Mouse (Mus musculus): Measurements from ENCODE around the gene Gjb5. TPM values are rescaled to one million over a fixed set of nuclear protein-coding genes. Genes with fewer than 3 reads are reported as not detected.

Gjb5 gene
- polyA plus RNA-seq (2014; fragmentation: Illumina TruSeq; extraction: RNeasy Lipid Tissue Mini Kit (QIAGEN cat#74804); ENCODE audit: low replicate concordance) = not detected

GRCm38 (mm10) chr4:127358018-127358417, at the start of gene Gjb5:
Gjb5 (minus strand) TSS chr4:127358181.

GRCm38 (mm10) chr4:127353951-127354438, 4.0 kb downstream of the Gjb5 start, which contains the start of gene Gjb4:
Gjb4 (minus strand) TSS chr4:127354081.

GRCm38 (mm10) chr4:127330181-127331100, 27.5 kb downstream of the Gjb5 start, which contains the start of gene Gjb3:
Gjb3 (minus strand) TSS chr4:127330844.

GRCm38 (mm10) chr4:127313861-127314260, 44.1 kb downstream of the Gjb5 start, which contains the start of gene Gja4:
Gja4 (minus strand) TSS chr4:127314039.

Other genes starting within 250 kb of the Gjb5 start
- 25.8 TPM for gene Tmem35b, start 234.5 kb downstream of the Gjb5 start, polyA plus RNA-seq (2014; fragmentation: Illumina TruSeq; extraction: RNeasy Lipid Tissue Mini Kit (QIAGEN cat#74804); ENCODE audit: low replicate concordance)
- not detected for gene Dlgap3, start 189.0 kb downstream of the Gjb5 start, polyA plus RNA-seq (2014; fragmentation: Illumina TruSeq; extraction: RNeasy Lipid Tissue Mini Kit (QIAGEN cat#74804); ENCODE audit: low replicate concordance)
- not detected for gene Smim12, start 114.4 kb downstream of the Gjb5 start, polyA plus RNA-seq (2014; fragmentation: Illumina TruSeq; extraction: RNeasy Lipid Tissue Mini Kit (QIAGEN cat#74804); ENCODE audit: low replicate concordance)
- not detected for gene Gja4, start 44.1 kb downstream of the Gjb5 start, polyA plus RNA-seq (2014; fragmentation: Illumina TruSeq; extraction: RNeasy Lipid Tissue Mini Kit (QIAGEN cat#74804); ENCODE audit: low replicate concordance)
- not detected for gene Gjb3, start 27.3 kb downstream of the Gjb5 start, polyA plus RNA-seq (2014; fragmentation: Illumina TruSeq; extraction: RNeasy Lipid Tissue Mini Kit (QIAGEN cat#74804); ENCODE audit: low replicate concordance)
- gene Gjb4, start 4.1 kb downstream of the Gjb5 start, polyA plus RNA-seq (2014; fragmentation: Illumina TruSeq; extraction: RNeasy Lipid Tissue Mini Kit (QIAGEN cat#74804); ENCODE audit: low replicate concordance) = not detected

All from small intestine, adult 10 weeks (tissue).